Mouse (Mus musculus): Measurements from ENCODE around the gene Golm1.

- TF ChIP-seq CTCF (IDR thresholded peaks at IDR 0.05; ENCODE audit: control insufficient read depth, insufficient read depth, low read length) (no peak), POLR2A (IDR thresholded peaks at IDR 0.05; ENCODE audit: borderline replicate concordance, control insufficient read depth, low read depth, low read length) (no peak)
Measured at GRCm38 (mm10) chr13:59688338-59688770, 12.7 kb upstream of the Golm1 start.
